Mouse (Mus musculus) olfactory bulb, adult 2 months (tissue): Measurements from ENCODE around the gene Ell.

Experiments
- CTCF ChIP-seq: fragments of 200-500 bp; IDR thresholded peaks from 2 replicates; pipeline ENCODE4 v1.5.1; 2012; ENCODE audit warnings: low read depth, mild to moderate bottlenecking, low read length, moderate library complexity; ENCODE audit not compliant: insufficient read depth
- POLR2A ChIP-seq: fragments of 200-500 bp; IDR thresholded peaks from 2 replicates; pipeline ENCODE4 v1.6.1; 2012; ENCODE audit warnings: mild to moderate bottlenecking, low read depth, low read length, moderate library complexity; ENCODE audit not compliant: insufficient read depth

- TF ChIP-seq POLR2A (no peak), CTCF (no peak)
Observed at GRCm38 (mm10) chr8:70577207-70577606, 38.0 kb downstream of the Ell start.
